Mouse (Mus musculus): ENCODE measurements around the gene Cad. TPM values are rescaled to one million over a fixed set of nuclear protein-coding genes. Genes with fewer than 3 reads are reported as not detected.
"Not testable (repeated sequence)": the region's sequence is repeated elsewhere in the genome, so short reads cannot be mapped to it uniquely, and the experiment has no call there.

The Cad gene
- total and polyA plus RNA-seq, 2 experiments from 2014 or later, result 5.4 to 24.6 TPM

DNA sequence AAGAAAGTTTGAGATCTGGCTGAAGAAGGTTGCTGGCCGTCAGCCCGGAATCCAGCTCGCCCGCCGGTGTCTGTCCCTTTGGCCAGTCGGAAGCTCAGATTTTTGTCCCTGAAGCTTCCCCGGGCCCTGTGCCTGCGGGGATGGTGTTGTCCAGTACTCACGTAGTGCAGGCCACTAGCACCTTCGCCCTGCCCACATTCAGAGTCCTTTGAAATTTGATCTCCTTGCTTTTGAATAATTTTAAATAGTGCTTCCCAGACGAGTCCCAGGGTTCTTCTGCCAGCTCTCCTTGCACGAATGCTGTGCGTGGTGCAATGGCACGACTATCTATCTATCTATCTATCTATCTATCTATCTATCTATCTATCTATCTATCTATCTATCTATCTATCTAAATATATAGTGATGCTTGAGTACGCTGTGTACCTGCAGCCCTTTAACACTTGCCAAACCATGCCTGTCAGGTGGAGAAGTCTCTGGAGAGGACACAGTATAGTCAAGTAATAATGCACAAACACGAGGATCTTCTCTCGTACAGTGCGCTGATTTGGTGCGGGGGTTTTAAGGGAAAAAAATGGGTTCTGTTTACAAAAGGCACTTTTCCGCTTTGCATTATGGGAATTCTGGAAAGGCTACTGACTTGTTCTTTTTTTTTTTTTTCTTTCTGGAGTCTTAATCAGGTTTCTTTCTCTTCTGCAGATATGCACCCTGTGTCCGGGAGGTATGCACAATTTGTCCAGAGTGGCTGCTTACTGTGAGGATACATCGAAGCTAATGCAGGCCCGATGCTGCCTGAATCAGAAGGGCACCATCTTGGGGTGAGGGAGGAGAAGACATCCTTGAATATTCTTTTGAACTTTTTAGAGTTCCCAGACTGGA lies 5.6 kb upstream of the Cad start, which contains the start of gene Slc5a6:
Gene Slc5a6, minus strand, starts transcription at position 162 of the 879 bp plus-strand sequence.
- Histone ChIP-seq H3K36me3 (replicated peaks; ENCODE audit: control insufficient read depth, insufficient read depth, low read length) (0 out of 2 replicates have a peak, but pooled peaks cover 18% of the 10 kb centered on the region), H3K9me3 (replicated peaks; ENCODE audit: control insufficient read depth, low read length) (no peaks in the 10 kb centered on the region), H3K27me3 (ENCODE audit: control insufficient read depth, insufficient read depth, low read length) (no peaks in the 10 kb centered on the region), H3K4me1 (ENCODE audit: control insufficient read depth, insufficient read depth) (peaks cover 6% of the 10 kb centered on the region; the same call in 1 of the 2 replicates), H3K4me3 (ENCODE audit: low read depth, low read length) (peak within 1 kb of the TSS; percentile 83), H3K9ac (replicated peaks; ENCODE audit: low read depth, low read length) (peak within 1 kb of the TSS; percentile 86), H3K27ac (ENCODE audit: low read depth) (peak within 1 kb of the TSS; percentile 98), H3K4me2 (ENCODE audit: low read depth, low read length) (peak within 1 kb of the TSS; percentile 94)
- TF ChIP-seq CTCF (IDR thresholded peaks at IDR 0.05; ENCODE audit: low read depth) (peak; percentile 63), EP300 (IDR thresholded peaks at IDR 0.05; ENCODE audit: low read depth) (no peak)
- under 1% methylated on average over 23 of the region's 23 CpGs for WGBS
- peak; percentile 78 for DNase-seq (ENCODE audit: low spot score)
- peak; percentile 59 for ATAC-seq (ENCODE audit: insufficient read depth, low read depth)

DNA sequence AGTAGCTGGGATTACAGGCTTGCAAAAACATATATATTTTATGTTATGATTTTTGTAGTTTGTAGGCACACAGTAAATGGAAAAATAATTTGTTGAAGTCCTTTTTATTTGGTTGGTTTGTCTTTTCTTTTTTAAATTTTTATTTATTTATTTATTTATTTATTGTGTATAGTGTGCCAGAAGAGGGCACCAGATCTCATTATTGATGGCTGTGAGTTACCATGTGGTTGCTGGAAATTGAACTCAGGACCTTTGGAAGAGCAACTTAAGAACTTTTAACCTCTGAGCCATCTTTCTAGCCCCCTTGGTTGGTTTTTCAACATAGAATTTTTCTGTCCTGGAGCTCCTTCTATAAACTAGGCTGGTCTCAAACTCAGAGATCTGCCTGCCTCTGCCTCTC lies 4.2 kb upstream of the Cad start:
- H3K36me3 ChIP-seq (replicated peaks; ENCODE audit: control insufficient read depth, insufficient read depth, low read length), result 0 out of 2 replicates have a peak, but pooled peaks cover 13% of the 10 kb centered on the region
- H3K27me3 ChIP-seq (ENCODE audit: control insufficient read depth, insufficient read depth, low read length), result no peaks in the 10 kb centered on the region
- H3K9ac ChIP-seq (replicated peaks; ENCODE audit: low read depth, low read length), result no peak overlapping the region
- ATAC-seq (ENCODE audit: insufficient read depth, low read depth) (no peak), DNase-seq (ENCODE audit: low spot score) (no peak)
- no peak overlapping the region for H3K4me3 ChIP-seq (ENCODE audit: low read depth, low read length)
- no peak overlapping the region for H3K27ac ChIP-seq (ENCODE audit: low read depth)
- no peaks in the 10 kb centered on the region for H3K9me3 ChIP-seq (replicated peaks; ENCODE audit: control insufficient read depth, low read length)
- H3K4me2 ChIP-seq (ENCODE audit: low read depth, low read length), result no peak overlapping the region
- peaks cover 15% of the 10 kb centered on the region; the same call in 1 of the 2 replicates for H3K4me1 ChIP-seq (ENCODE audit: control insufficient read depth, insufficient read depth)
- TF ChIP-seq EP300 (IDR thresholded peaks at IDR 0.05; ENCODE audit: low read depth), result no peak
- TF ChIP-seq CTCF (IDR thresholded peaks at IDR 0.05; ENCODE audit: low read depth), result no peak

GRCm38 (mm10) chr5:31053728-31054127 lies 852 bp upstream of the Cad start:
- not testable (repeated sequence) for DNase-seq (ENCODE audit: low spot score); H3K27me3 ChIP-seq (ENCODE audit: control insufficient read depth, insufficient read depth, low read length); H3K9ac ChIP-seq (replicated peaks; ENCODE audit: low read depth, low read length); H3K27ac ChIP-seq (ENCODE audit: low read depth); ATAC-seq (ENCODE audit: insufficient read depth, low read depth); H3K9me3 ChIP-seq (replicated peaks; ENCODE audit: control insufficient read depth, low read length)
- 78% methylated on average over 4 of the region's 4 CpGs for WGBS
- peaks cover 25% of the 10 kb centered on the region; the same call in 1 of the 2 replicates for H3K36me3 ChIP-seq (replicated peaks; ENCODE audit: control insufficient read depth, insufficient read depth, low read length)
- peak overlapping the region; percentile 92 for H3K4me2 ChIP-seq (ENCODE audit: low read depth, low read length)
- peak overlapping the region; percentile 60; the same call in 1 of the 2 replicates for H3K4me3 ChIP-seq (ENCODE audit: low read depth, low read length)
- peaks cover 13% of the 10 kb centered on the region; the same call in 1 of the 2 replicates for H3K4me1 ChIP-seq (ENCODE audit: control insufficient read depth, insufficient read depth)

DNA sequence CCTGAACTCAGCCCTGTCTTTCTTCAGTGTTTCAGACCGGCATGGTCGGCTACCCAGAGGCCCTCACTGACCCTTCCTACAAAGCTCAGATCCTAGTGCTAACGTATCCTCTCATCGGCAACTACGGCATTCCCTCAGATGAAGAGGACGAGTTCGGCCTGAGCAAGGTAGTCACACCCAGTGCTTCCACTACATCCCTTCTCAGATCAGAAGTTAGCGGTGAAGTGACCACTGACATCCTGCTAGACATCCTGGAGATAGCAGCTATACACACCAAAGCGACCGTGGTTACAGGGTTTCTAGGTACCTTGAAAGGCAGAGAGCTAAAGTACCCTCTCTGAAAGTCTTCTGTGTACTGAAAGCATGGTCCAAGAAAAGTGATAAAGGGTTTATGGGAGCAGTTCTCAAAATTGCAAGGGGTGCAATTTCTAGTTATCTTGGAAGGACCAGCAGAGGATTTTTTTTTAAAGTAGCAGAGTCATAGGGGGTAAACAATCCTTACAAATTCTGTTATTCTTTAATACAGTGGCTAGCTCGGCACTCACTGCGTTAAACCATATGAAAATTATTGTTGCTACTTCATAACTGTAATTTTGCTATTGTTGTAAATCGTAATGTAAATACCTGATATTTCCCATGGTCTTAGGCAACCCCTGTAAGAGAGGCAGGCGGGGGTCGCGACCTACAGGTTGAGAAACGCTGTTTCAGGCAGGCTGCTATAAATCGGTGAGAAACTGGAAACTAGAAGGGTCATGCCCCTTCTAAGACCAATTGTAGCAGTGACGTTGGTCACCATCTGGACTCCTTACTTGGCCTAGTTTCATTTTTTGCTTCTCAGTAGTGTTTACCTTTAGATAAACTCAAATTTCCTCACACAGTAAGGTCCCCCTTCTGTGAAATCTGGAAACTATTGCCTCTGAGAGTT lies 898 bp downstream of the Cad start:
- Histone ChIP-seq H3K27me3 (ENCODE audit: control insufficient read depth, insufficient read depth, low read length) (no peaks in the 10 kb centered on the region), H3K4me3 (ENCODE audit: low read depth, low read length) (peak overlapping the region; percentile 60), H3K4me1 (ENCODE audit: control insufficient read depth, insufficient read depth) (peaks cover 13% of the 10 kb centered on the region; the same call in 1 of the 2 replicates), H3K4me2 (ENCODE audit: low read depth, low read length) (peak overlapping the region; percentile 92), H3K36me3 (replicated peaks; ENCODE audit: control insufficient read depth, insufficient read depth, low read length) (peaks cover 40% of the 10 kb centered on the region), H3K9ac (replicated peaks; ENCODE audit: low read depth, low read length) (peak overlapping the region; percentile 63), H3K27ac (ENCODE audit: low read depth) (peak overlapping the region; percentile 54), H3K9me3 (replicated peaks; ENCODE audit: control insufficient read depth, low read length) (no peaks in the 10 kb centered on the region)
- no peak for TF ChIP-seq CTCF (IDR thresholded peaks at IDR 0.05; ENCODE audit: low read depth)
- no peak for TF ChIP-seq EP300 (IDR thresholded peaks at IDR 0.05; ENCODE audit: low read depth)
- DNase-seq (ENCODE audit: low spot score) (no peak), ATAC-seq (ENCODE audit: insufficient read depth, low read depth) (no peak; the same call in 1 of the 2 replicates)
- 26% methylated on average over 19 of the region's 19 CpGs for WGBS

DNA sequence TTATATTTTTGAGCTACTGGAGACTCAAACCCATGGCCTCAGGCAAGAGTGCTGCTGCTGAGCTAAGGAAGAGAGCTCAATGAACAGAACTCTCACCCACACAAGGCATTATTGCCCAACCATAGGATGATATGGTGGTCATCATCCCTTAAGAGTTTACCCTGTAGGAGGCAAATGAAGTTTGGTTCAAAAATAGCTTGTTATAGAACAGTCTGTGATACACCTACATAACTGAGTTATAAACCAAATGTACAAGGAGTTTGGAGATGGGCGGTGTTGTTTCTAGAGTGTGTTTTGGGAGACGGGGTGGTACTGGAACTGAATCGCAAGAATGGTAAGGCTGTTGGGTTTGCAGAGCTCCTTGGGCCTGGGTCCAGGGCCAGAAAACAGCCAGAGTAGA lies 15.2 kb downstream of the Cad start:
- peaks cover 81% of the 10 kb centered on the region for H3K36me3 ChIP-seq (replicated peaks; ENCODE audit: control insufficient read depth, insufficient read depth, low read length)
- ATAC-seq (ENCODE audit: insufficient read depth, low read depth) (no peak), DNase-seq (ENCODE audit: low spot score) (no peak)
- no peak overlapping the region for H3K27ac ChIP-seq (ENCODE audit: low read depth)
- H3K9ac ChIP-seq (replicated peaks; ENCODE audit: low read depth, low read length), result no peak overlapping the region
- no peak for TF ChIP-seq CTCF (IDR thresholded peaks at IDR 0.05; ENCODE audit: low read depth)
- TF ChIP-seq EP300 (IDR thresholded peaks at IDR 0.05; ENCODE audit: low read depth), result no peak
- H3K4me2 ChIP-seq (ENCODE audit: low read depth, low read length), result no peak overlapping the region
- no peaks in the 10 kb centered on the region for H3K4me1 ChIP-seq (ENCODE audit: control insufficient read depth, insufficient read depth)
- WGBS, result 95% methylated on average over 3 of the region's 3 CpGs
- H3K27me3 ChIP-seq (ENCODE audit: control insufficient read depth, insufficient read depth, low read length), result no peaks in the 10 kb centered on the region
- H3K4me3 ChIP-seq (ENCODE audit: low read depth, low read length), result no peak overlapping the region
- no peaks in the 10 kb centered on the region for H3K9me3 ChIP-seq (replicated peaks; ENCODE audit: control insufficient read depth, low read length)

Measured in heart, postnatal 0 days (tissue).